Mouse (Mus musculus): Measurements from ENCODE around the gene Fpr-rs4. TPM values are rescaled to one million over a fixed set of nuclear protein-coding genes. Genes with fewer than 3 reads are reported as not detected.
"Not testable (repeated sequence)": the region's sequence is repeated elsewhere in the genome, so short reads cannot be mapped to it uniquely, and the experiment has no call there.

Gene Fpr-rs4
- total RNA-seq (2021), result not detected
- long read RNA-seq, experiment 1, result 0 reads
- long read RNA-seq, experiment 2, result 0 reads

GRCm38 (mm10) chr17:18021433-18021832 is at the start of gene Fpr-rs4:
Gene Fpr-rs4 (plus strand): TSS chr17:18021733.
- DNase-seq, result no peak

GRCm38 (mm10) chr17:17973443-17973842 is 48.1 kb upstream of the Fpr-rs4 start:
- DNase-seq, result no peak

GRCm38 (mm10) chr17:17981232-17981631 is 40.3 kb upstream of the Fpr-rs4 start:
- DNase-seq, result not testable (repeated sequence)

GRCm38 (mm10) chr17:18004752-18005151 is 16.8 kb upstream of the Fpr-rs4 start:
- no peak for DNase-seq

- no peak for DNase-seq
These were observed 27.6 kb downstream of the Fpr-rs4 start, which contains the start of gene Vmn2r124 for GRCm38 (mm10) chr17:18049124-18049523. Gene Vmn2r124 (plus strand): TSS chr17:18049424.

Other genes with a start within 250 kb of the Fpr-rs4 start
- gene Spaca6, start 194.6 kb upstream of the Fpr-rs4 start, total RNA-seq (2021), result 10 to 100 TPM; 32.1 to 70.4 TPM
- gene Has1, start 166.5 kb upstream of the Fpr-rs4 start, total RNA-seq (2021), result under 1 TPM; 0.12 to 0.30 TPM
- gene Fpr1, start 137.8 kb upstream of the Fpr-rs4 start, total RNA-seq (2021), result 1 to 10 TPM in 1 of 2 experiments, under 1 TPM in 1; 0.51 to 1.4 TPM
- gene Fpr2, start 133.9 kb upstream of the Fpr-rs4 start, total RNA-seq (2021), result 1 to 10 TPM; 1.2 to 1.8 TPM
- not detected for gene Fpr3, start 133.9 kb upstream of the Fpr-rs4 start, total RNA-seq (2021)
- gene Vmn2r124, start 27.7 kb downstream of the Fpr-rs4 start, total RNA-seq (2021), result not detected
- gene Vmn2r91, start 63.3 kb downstream of the Fpr-rs4 start, total RNA-seq (2021), result not detected
- gene Vmn2r92, start 130.2 kb downstream of the Fpr-rs4 start, total RNA-seq (2021), result not detected